Mouse (Mus musculus): ENCODE results near the gene Hydin. TPM values are rescaled to one million over a fixed set of nuclear protein-coding genes. Genes with fewer than 3 reads are reported as not detected.
"Not testable (repeated sequence)": the region's sequence is repeated elsewhere in the genome, so short reads cannot be mapped to it uniquely, and the experiment has no call there.

Gene Hydin
- polyA plus RNA-seq, 1 experiment from 2014 or later = 0.55 TPM

DNA sequence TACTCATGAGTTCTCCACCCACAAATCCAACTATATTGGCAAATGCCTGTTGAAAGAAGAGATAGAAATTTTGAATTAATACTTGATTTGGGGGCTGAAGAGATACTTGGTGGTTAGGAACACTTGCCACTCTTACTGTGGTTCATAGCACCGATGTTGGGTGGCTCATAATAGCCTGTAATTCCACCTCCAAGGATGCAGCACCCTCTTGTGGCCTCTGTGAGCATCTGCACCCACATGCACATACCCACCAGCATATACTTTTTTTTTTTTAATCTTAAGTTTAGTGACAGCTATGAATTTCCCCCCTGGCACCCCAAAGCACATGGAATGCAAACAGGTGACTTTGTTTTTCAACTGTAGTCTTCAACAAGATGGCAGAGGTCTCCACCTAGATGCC is 283.6 kb downstream of the Hydin start:
- no peak overlapping the region for H3K4me3 ChIP-seq
- H3K27me3 ChIP-seq = no peaks in the 10 kb centered on the region
- H3K9ac ChIP-seq (replicated peaks) = no peak overlapping the region
- no peaks in the 10 kb centered on the region for H3K36me3 ChIP-seq
- H3K27ac ChIP-seq (replicated peaks) = no peak overlapping the region
- 82% methylated on average over 1 of the region's 1 CpGs for WGBS
- no peaks in the 10 kb centered on the region for H3K4me1 ChIP-seq
- no peak for ATAC-seq (replicated peaks)
- H3K9me3 ChIP-seq = no peaks in the 10 kb centered on the region
- H3K4me2 ChIP-seq (replicated peaks) = no peak overlapping the region

DNA sequence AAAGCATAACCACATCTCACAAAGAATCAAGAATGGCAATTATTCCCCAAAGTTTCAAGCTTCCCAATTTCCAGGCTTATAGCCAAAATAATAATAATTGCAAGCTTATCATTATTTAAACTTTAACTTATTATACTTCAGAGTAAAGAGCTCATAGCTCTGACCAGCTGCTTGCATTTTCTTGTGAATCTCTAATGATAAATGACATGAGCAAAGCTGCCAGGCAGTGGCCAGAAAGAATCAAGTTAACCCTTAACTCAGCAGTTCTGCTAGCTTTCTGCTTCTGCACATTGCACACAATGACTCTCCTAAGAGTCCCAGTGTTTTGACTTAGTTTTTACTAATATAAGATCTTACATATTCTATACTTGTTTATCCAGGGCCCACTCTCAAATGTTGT is 285.3 kb downstream of the Hydin start:
- not testable (repeated sequence) for H3K4me1 ChIP-seq; H3K4me3 ChIP-seq; H3K27me3 ChIP-seq; H3K4me2 ChIP-seq (replicated peaks); ATAC-seq (replicated peaks); H3K9me3 ChIP-seq; H3K27ac ChIP-seq (replicated peaks); H3K36me3 ChIP-seq; H3K9ac ChIP-seq (replicated peaks)

DNA sequence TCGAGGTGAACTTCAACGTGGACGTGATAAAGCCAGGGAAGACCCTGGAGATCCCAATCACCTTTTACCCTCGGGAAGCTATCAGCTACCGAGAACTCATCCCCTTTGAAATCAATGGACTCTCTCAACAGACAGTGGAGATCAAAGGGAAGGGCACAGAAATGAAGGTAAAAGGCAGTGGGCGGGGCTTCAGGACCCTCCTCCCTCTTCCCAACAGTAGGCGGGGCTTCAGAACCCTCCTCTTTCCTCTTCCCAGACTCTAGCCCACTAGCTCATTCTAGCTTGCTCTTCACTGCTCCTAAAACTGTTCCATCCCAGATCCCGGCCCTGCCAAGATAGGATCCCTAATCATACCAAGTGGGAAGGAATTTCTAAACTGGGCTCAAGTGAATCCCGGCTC is 325.9 kb downstream of the Hydin start:
- Histone ChIP-seq H3K9me3 (no peaks in the 10 kb centered on the region), H3K4me3 (no peak overlapping the region), H3K36me3 (no peaks in the 10 kb centered on the region), H3K27me3 (no peaks in the 10 kb centered on the region), H3K4me2 (replicated peaks) (no peak overlapping the region), H3K27ac (replicated peaks) (no peak overlapping the region), H3K4me1 (no peaks in the 10 kb centered on the region), H3K9ac (replicated peaks) (no peak overlapping the region)
- ATAC-seq (replicated peaks) = no peak
- 89% methylated on average over 9 of the region's 9 CpGs for WGBS

DNA sequence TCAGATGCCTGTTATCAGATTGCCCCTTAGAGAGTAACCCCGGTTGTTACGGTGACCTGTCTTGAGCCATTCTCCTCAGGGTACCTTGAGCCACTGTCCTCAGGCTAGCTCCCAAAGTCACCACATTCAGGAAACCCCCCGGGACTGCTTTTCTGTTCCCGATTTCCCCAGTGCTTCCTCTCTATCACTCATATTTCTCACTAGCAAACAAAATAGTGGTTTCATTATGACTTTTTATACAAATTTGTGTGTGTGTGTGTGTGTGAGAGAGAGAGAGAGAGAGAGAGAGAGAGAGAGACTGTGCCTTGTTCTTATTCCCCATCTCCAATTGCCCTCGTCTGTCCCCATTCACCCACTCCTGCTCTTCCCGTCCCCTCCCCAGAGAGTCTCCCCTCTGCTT is 327.4 kb downstream of the Hydin start:
- no peaks in the 10 kb centered on the region for H3K36me3 ChIP-seq
- no peaks in the 10 kb centered on the region for H3K4me1 ChIP-seq
- no peak overlapping the region for H3K4me3 ChIP-seq
- no peaks in the 10 kb centered on the region for H3K9me3 ChIP-seq
- H3K9ac ChIP-seq (replicated peaks) = no peak overlapping the region
- ATAC-seq (replicated peaks) = no peak
- H3K4me2 ChIP-seq (replicated peaks) = no peak overlapping the region
- no peak overlapping the region for H3K27ac ChIP-seq (replicated peaks)
- H3K27me3 ChIP-seq = no peaks in the 10 kb centered on the region
- whole genome bisulfite sequencing = 84% methylated on average over 6 of the region's 6 CpGs

DNA sequence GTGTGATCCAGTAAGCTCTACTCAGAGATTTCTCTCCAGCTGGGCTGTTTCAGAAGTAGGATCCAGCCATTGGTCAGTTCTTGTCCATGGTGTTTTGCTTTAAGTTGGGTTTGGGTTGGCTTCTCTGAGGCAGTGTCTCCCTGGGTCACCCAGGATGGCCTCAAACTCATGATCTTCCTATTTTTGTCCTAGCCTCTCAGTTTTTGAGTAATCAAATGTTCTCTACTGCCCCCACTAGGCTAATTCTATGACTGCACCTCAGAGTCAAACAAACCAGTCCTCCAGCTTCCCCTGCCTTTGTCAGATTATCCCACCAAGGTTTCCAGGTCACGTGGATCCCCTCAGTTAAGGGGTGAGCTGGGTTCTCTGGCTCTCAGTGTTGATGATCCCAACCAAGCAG is 337.8 kb downstream of the Hydin start:
- WGBS = 2% methylated on average over 1 of the region's 1 CpGs
- Histone ChIP-seq H3K27me3 (no peaks in the 10 kb centered on the region; the same call in 1 of the 2 replicates), H3K9me3 (no peaks in the 10 kb centered on the region), H3K4me1 (no peaks in the 10 kb centered on the region), H3K36me3 (no peaks in the 10 kb centered on the region), H3K27ac (replicated peaks) (no peak overlapping the region), H3K9ac (replicated peaks) (no peak overlapping the region), H3K4me3 (no peak overlapping the region), H3K4me2 (replicated peaks) (no peak overlapping the region)
- no peak for ATAC-seq (replicated peaks)

DNA sequence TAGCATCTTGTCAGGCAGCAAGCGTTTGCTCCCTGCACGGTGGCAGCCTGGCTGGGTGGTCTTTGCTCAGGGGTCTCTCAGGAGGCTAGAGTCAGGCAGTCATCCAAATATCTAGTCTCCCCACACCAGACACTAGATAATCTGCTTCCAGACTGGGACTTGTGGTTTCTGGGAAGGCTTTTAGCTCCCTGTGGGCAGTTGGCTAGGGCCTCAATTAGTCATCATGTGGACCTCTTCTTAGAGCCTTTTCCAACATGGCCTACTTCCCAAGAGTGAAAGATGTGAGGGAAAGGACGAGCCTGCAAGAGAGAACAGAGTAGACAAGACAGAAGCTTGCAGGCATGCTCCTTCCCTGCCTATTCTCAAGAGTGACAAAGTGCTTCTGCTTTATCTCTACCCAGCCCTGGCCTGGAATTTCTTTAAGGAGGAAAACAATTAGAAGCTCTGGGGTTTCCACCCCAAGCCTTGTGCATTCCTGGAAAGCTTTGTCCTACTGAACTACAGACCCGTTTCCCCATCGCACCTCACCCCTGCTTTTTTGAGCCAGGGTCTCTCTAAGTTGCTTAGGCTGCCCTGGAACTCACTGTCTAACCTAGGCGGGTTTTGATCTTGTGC is 338.7 kb downstream of the Hydin start:
- Histone ChIP-seq H3K9me3 (no peaks in the 10 kb centered on the region), H3K9ac (replicated peaks) (no peak overlapping the region), H3K4me3 (no peak overlapping the region), H3K4me1 (no peaks in the 10 kb centered on the region), H3K4me2 (replicated peaks) (no peak overlapping the region), H3K27ac (replicated peaks) (no peak overlapping the region), H3K27me3 (no peaks in the 10 kb centered on the region; the same call in 1 of the 2 replicates), H3K36me3 (no peaks in the 10 kb centered on the region)
- 55% methylated on average over 6 of the region's 6 CpGs for WGBS
- no peak for ATAC-seq (replicated peaks)

DNA sequence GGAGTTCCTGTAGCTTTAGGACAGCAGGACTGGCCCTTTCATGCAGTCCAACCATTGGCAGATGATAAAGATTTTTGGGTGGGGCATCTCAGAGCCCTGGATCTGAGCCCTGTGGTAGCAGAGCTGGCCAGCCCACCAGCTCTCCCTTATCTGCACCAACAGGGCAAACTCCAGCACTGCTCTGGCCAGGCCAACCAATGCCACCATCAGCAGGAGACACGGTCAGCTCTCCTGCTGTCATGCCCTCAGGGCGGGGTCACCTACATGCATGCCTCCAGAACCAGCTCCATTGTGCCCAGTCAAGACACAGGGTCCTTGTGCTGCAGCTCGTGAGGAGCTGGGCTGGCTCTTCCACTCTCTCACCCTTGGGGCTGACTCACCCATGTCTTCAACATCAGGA is 349.0 kb downstream of the Hydin start:
- H3K4me3 ChIP-seq = no peak overlapping the region
- no peak overlapping the region for H3K4me2 ChIP-seq (replicated peaks)
- H3K9ac ChIP-seq (replicated peaks) = no peak overlapping the region
- H3K36me3 ChIP-seq = no peaks in the 10 kb centered on the region
- peaks cover 24% of the 10 kb centered on the region for H3K4me1 ChIP-seq
- no peak for ATAC-seq (replicated peaks)
- no peaks in the 10 kb centered on the region for H3K27me3 ChIP-seq
- no peaks in the 10 kb centered on the region for H3K9me3 ChIP-seq
- no peak overlapping the region for H3K27ac ChIP-seq (replicated peaks)
- WGBS = 86% methylated on average over 3 of the region's 3 CpGs

DNA sequence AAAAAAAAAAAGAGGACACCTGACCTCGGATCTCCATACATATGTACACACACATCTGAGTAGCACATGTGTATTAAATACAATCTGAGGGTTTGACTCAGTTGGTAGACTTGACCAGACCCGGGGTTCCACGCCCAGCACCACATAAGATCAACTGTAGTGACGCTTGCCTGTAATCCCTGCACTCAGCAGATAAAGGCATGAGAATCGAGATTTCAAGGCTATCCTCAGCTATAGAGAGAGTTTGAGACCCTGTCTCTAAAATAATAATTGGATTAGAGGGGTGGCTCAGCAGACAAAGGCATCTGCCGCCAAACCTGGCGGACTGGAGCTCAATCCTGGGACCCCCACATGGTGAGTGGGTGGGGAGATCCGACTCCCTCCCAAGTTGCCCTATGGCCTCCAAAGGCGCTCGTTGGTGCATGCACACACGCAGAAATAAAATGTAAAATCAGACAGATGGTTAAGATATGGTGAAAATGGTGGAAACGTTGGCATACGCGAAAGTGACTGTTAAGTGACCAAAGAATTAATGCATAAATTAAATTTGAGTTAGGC is 351.1 kb downstream of the Hydin start:
- H3K4me3 ChIP-seq = peak overlapping the region; percentile 75
- H3K9ac ChIP-seq (replicated peaks) = peak overlapping the region; percentile 41
- H3K36me3 ChIP-seq = no peaks in the 10 kb centered on the region
- H3K4me1 ChIP-seq = peaks cover 31% of the 10 kb centered on the region
- peak overlapping the region; percentile 84 for H3K4me2 ChIP-seq (replicated peaks)
- no peaks in the 10 kb centered on the region for H3K27me3 ChIP-seq
- H3K9me3 ChIP-seq = no peaks in the 10 kb centered on the region
- peak; percentile 61 for ATAC-seq (replicated peaks)
- WGBS = 20% methylated on average over 14 of the region's 14 CpGs
- peak overlapping the region; percentile 85 for H3K27ac ChIP-seq (replicated peaks)

DNA sequence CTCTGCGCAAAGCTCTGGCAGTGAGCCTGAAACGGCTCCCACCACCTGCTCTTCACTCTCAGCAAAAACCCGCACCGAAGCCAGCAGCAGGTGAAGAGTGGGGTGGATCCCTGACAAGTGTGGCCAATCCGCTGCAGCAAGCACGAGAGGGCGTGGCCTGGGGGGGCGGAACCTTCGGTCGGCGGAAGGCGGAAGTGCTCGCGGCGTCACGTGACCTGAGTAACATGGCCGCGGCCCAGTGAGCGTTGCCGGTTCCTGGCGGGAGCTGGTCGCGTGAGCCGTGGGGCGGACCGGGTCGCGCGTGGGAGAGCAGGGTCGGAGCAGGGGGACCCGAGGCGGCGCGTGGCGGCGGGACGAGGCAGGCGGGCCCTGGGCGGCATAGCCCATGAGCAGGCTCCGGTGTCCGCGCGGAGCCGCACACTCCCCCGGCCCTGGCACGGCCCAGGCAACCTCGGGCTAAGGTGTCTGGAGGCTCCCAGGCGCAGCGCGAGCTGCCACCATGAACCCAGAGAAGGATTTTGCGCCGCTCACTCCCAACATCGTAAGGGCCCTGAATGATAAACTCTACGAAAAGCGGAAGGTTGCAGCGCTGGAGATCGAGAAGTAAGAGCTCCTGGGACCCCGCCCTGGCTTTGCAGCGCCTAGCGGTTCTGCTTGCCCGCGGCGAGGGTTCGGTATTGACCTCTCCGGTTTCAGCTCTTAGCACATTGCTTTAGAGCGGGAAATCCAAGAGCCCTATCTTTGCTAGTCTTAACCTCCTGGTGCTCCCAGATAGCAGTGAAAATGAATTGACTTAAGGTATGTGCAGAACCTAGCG is 351.8 kb downstream of the Hydin start, which contains the start of gene Vac14:
Vac14 (plus strand) TSS at position 195 of the 817 bp plus-strand sequence.
- Histone ChIP-seq H3K9me3 (no peaks in the 10 kb centered on the region), H3K27me3 (no peaks in the 10 kb centered on the region), H3K4me1 (peaks cover 31% of the 10 kb centered on the region), H3K9ac (replicated peaks) (peak within 1 kb of the TSS; percentile 69), H3K4me3 (peak within 1 kb of the TSS; percentile 75), H3K27ac (replicated peaks) (peak within 1 kb of the TSS; percentile 85), H3K36me3 (no peaks in the 10 kb centered on the region), H3K4me2 (replicated peaks) (peak within 1 kb of the TSS; percentile 84)
- peak; percentile 97 for ATAC-seq (replicated peaks)
- under 1% methylated on average over 67 of the region's 67 CpGs for WGBS

DNA sequence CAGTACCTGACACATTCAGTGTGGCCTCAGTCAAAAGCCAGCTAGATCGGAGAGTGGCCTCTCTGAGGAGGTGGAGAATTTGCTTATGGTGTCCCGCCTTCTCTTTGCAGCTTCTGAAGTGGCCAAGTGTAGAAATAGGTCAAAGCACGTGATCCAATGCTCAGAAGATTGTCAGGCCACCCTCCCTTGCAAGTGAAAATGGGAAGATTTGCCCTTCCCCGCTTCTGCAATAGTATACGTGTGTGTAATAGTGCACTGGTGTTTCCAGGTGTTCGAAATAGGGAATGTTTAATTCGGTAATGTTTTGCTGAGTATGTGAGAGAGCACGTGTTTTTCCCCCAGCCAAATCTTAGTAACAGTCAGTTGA is 352.4 kb downstream of the Hydin start:
- Histone ChIP-seq H3K4me2 (replicated peaks) (peak overlapping the region; percentile 84), H3K36me3 (no peaks in the 10 kb centered on the region), H3K27me3 (no peaks in the 10 kb centered on the region), H3K4me1 (peaks cover 31% of the 10 kb centered on the region), H3K4me3 (peak overlapping the region; percentile 75), H3K9me3 (no peaks in the 10 kb centered on the region), H3K9ac (replicated peaks) (peak overlapping the region; percentile 69), H3K27ac (replicated peaks) (no peak overlapping the region)
- WGBS = 29% methylated on average over 8 of the region's 8 CpGs
- no peak for ATAC-seq (replicated peaks)

DNA sequence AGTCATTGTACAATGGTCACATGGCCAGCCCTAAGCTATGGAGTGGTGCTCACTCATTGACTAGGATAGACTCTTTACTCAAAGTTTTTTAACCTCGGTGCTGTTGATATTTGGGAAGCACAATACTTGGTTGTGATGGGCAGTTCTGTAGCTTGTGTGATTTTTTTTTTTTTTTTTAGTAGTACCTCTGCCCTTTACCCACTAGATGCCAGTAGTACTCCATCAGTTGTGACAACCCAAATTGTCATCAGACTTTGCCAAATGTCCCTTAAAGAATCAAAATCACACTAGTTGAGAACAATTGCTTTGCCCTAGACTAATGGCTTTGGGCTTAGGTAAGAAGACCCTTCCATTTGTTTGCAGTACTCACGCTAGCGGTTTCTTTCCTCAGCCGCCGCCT is 353.1 kb downstream of the Hydin start:
- H3K27ac ChIP-seq (replicated peaks) = no peak overlapping the region
- H3K9ac ChIP-seq (replicated peaks) = no peak overlapping the region
- H3K4me1 ChIP-seq = peaks cover 31% of the 10 kb centered on the region
- H3K4me3 ChIP-seq = peak overlapping the region; percentile 75; the same call in 1 of the 2 replicates
- no peaks in the 10 kb centered on the region for H3K9me3 ChIP-seq
- WGBS = 94% methylated on average over 5 of the region's 5 CpGs
- ATAC-seq (replicated peaks) = no peak
- H3K27me3 ChIP-seq = no peaks in the 10 kb centered on the region
- H3K4me2 ChIP-seq (replicated peaks) = peak overlapping the region; percentile 84
- no peaks in the 10 kb centered on the region for H3K36me3 ChIP-seq

DNA sequence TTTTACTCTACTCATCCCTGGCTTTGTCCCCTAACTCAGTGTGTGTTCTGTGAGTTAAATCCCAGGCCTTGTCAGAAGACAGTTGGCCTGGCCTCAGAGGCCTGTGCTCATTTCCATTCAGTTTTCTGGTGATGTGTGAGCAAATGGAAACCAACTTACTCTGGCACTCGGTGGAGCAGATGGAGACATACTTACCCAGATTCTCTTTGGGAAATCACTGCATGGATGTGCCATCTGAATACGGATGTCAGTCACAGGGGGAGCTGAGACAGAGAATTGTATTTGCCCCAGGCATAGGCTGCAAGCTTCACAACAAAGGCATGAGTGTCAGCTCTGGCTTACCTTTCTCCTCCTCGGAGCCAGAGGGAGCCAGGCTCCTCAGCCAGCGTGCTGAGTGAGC is 359.7 kb downstream of the Hydin start:
- no peaks in the 10 kb centered on the region for H3K27me3 ChIP-seq
- WGBS = 60% methylated on average over 4 of the region's 4 CpGs
- no peak overlapping the region for H3K9ac ChIP-seq (replicated peaks)
- no peaks in the 10 kb centered on the region for H3K9me3 ChIP-seq
- no peaks in the 10 kb centered on the region for H3K36me3 ChIP-seq
- no peak overlapping the region for H3K4me3 ChIP-seq
- H3K4me1 ChIP-seq = peaks cover 19% of the 10 kb centered on the region
- no peak overlapping the region for H3K4me2 ChIP-seq (replicated peaks)
- peak; percentile 36; the same call in 1 of the 2 replicates for ATAC-seq (replicated peaks)
- peak overlapping the region; percentile 87 for H3K27ac ChIP-seq (replicated peaks)
